Mouse (Mus musculus): ENCODE measurements around the gene Lsm8. TPM values are rescaled to one million over a fixed set of nuclear protein-coding genes. Genes with fewer than 3 reads are reported as not detected.

Lsm8 gene
- polyA plus RNA-seq, 2 experiments: 103 to 152 TPM

- Histone ChIP-seq H3K27ac (replicated peaks; ENCODE audit: low read depth, low read length) (no peak overlapping the region), H3K9me3 (ENCODE audit: control insufficient read depth, low read length) (no peaks in the 10 kb centered on the region), H3K9ac (ENCODE audit: low read depth, low read length, severe bottlenecking) (no peak overlapping the region), H3K36me3 (ENCODE audit: control insufficient read depth, insufficient read depth, low read length) (peaks cover 63% of the 10 kb centered on the region), H3K4me1 (ENCODE audit: control insufficient read depth, insufficient read depth, low read length) (no peaks in the 10 kb centered on the region), H3K27me3 (ENCODE audit: control insufficient read depth, insufficient read depth, low read length) (no peaks in the 10 kb centered on the region), H3K4me3 (replicated peaks; ENCODE audit: low read length) (no peak overlapping the region), H3K4me2 (replicated peaks; ENCODE audit: low read depth, low read length, severe bottlenecking) (no peak overlapping the region)
- no peak for TF ChIP-seq POLR2A (IDR thresholded peaks at IDR 0.05; ENCODE audit: borderline replicate concordance, extremely low read depth, insufficient read depth, insufficient read length)
- no peak for DNase-seq (ENCODE audit: low spot score)
- no peak for ATAC-seq (ENCODE audit: low FRiP score, low read depth)
These were observed 6.9 kb downstream of the Lsm8 start for GRCm38 (mm10) chr6:18855323-18855722.

GRCm38 (mm10) chr6:18856487-18857078, 8.2 kb downstream of the Lsm8 start:
- no peak; the same call in 1 of the 2 replicates for ATAC-seq (ENCODE audit: low FRiP score, low read depth)
- WGBS: over 99% methylated on average over 3 of the region's 3 CpGs
- TF ChIP-seq POLR2A (IDR thresholded peaks at IDR 0.05; ENCODE audit: borderline replicate concordance, extremely low read depth, insufficient read depth, insufficient read length): no peak

GRCm38 (mm10) chr6:18866018-18866417, 17.6 kb downstream of the Lsm8 start, which contains the start of gene Ankrd7:
Ankrd7 (plus strand) TSS chr6:18866318.
- no peak for TF ChIP-seq POLR2A (IDR thresholded peaks at IDR 0.05; ENCODE audit: borderline replicate concordance, extremely low read depth, insufficient read depth, insufficient read length)
- no peak within 1 kb of the TSS for H3K4me3 ChIP-seq (replicated peaks; ENCODE audit: low read length)
- no peak within 1 kb of the TSS for H3K4me2 ChIP-seq (replicated peaks; ENCODE audit: low read depth, low read length, severe bottlenecking)
- no peak within 1 kb of the TSS for H3K27ac ChIP-seq (replicated peaks; ENCODE audit: low read depth, low read length)
- DNase-seq (ENCODE audit: low spot score) (no peak), ATAC-seq (ENCODE audit: low FRiP score, low read depth) (no peak)
- H3K27me3 ChIP-seq (ENCODE audit: control insufficient read depth, insufficient read depth, low read length): no peaks in the 10 kb centered on the region
- H3K9ac ChIP-seq (ENCODE audit: low read depth, low read length, severe bottlenecking): no peak within 1 kb of the TSS
- H3K36me3 ChIP-seq (ENCODE audit: control insufficient read depth, insufficient read depth, low read length): no peaks in the 10 kb centered on the region
- H3K9me3 ChIP-seq (ENCODE audit: control insufficient read depth, low read length): no peaks in the 10 kb centered on the region
- WGBS: 92% methylated on average over 8 of the region's 8 CpGs
- H3K4me1 ChIP-seq (ENCODE audit: control insufficient read depth, insufficient read depth, low read length): no peaks in the 10 kb centered on the region

More at GRCm38 (mm10) chr6:18856487-18857078, 8.2 kb downstream of the Lsm8 start:
- no peaks in the 10 kb centered on the region; the same call in 1 of the 2 replicates for H3K9me3 ChIP-seq (ENCODE audit: control insufficient read depth, low read length)
- no peaks in the 10 kb centered on the region for H3K4me1 ChIP-seq (ENCODE audit: control insufficient read depth, insufficient read depth, low read length)
- H3K36me3 ChIP-seq (ENCODE audit: control insufficient read depth, insufficient read depth, low read length): peaks cover 56% of the 10 kb centered on the region
- no peak for DNase-seq (ENCODE audit: low spot score)
- no peak overlapping the region for H3K27ac ChIP-seq (replicated peaks; ENCODE audit: low read depth, low read length)
- no peak overlapping the region for H3K4me3 ChIP-seq (replicated peaks; ENCODE audit: low read length)
- H3K27me3 ChIP-seq (ENCODE audit: control insufficient read depth, insufficient read depth, low read length): no peaks in the 10 kb centered on the region
- H3K9ac ChIP-seq (ENCODE audit: low read depth, low read length, severe bottlenecking): no peak overlapping the region
- no peak overlapping the region for H3K4me2 ChIP-seq (replicated peaks; ENCODE audit: low read depth, low read length, severe bottlenecking)

- no peaks in the 10 kb centered on the region for H3K9me3 ChIP-seq (ENCODE audit: control insufficient read depth, low read length)
- H3K27me3 ChIP-seq (ENCODE audit: control insufficient read depth, insufficient read depth, low read length): no peaks in the 10 kb centered on the region
- no peak for ATAC-seq (ENCODE audit: low FRiP score, low read depth)
- no peak overlapping the region for H3K27ac ChIP-seq (replicated peaks; ENCODE audit: low read depth, low read length)
- DNase-seq (ENCODE audit: low spot score): no peak
- H3K9ac ChIP-seq (ENCODE audit: low read depth, low read length, severe bottlenecking): no peak overlapping the region
- WGBS: 62% methylated on average over 2 of the region's 2 CpGs
- H3K4me3 ChIP-seq (replicated peaks; ENCODE audit: low read length): no peak overlapping the region
- H3K4me1 ChIP-seq (ENCODE audit: control insufficient read depth, insufficient read depth, low read length): no peaks in the 10 kb centered on the region
- no peaks in the 10 kb centered on the region for H3K36me3 ChIP-seq (ENCODE audit: control insufficient read depth, insufficient read depth, low read length)
- no peak overlapping the region for H3K4me2 ChIP-seq (replicated peaks; ENCODE audit: low read depth, low read length, severe bottlenecking)
- TF ChIP-seq POLR2A (IDR thresholded peaks at IDR 0.05; ENCODE audit: borderline replicate concordance, extremely low read depth, insufficient read depth, insufficient read length): no peak
These were observed 40.7 kb downstream of the Lsm8 start for GRCm38 (mm10) chr6:18889030-18889429.

- H3K36me3 ChIP-seq (ENCODE audit: control insufficient read depth, insufficient read depth, low read length): no peaks in the 10 kb centered on the region
- no peaks in the 10 kb centered on the region for H3K9me3 ChIP-seq (ENCODE audit: control insufficient read depth, low read length)
- no peak for ATAC-seq (ENCODE audit: low FRiP score, low read depth)
- no peak overlapping the region for H3K4me3 ChIP-seq (replicated peaks; ENCODE audit: low read length)
- H3K4me1 ChIP-seq (ENCODE audit: control insufficient read depth, insufficient read depth, low read length): no peaks in the 10 kb centered on the region
- DNase-seq (ENCODE audit: low spot score): no peak
- H3K9ac ChIP-seq (ENCODE audit: low read depth, low read length, severe bottlenecking): no peak overlapping the region
- H3K27ac ChIP-seq (replicated peaks; ENCODE audit: low read depth, low read length): no peak overlapping the region
- TF ChIP-seq POLR2A (IDR thresholded peaks at IDR 0.05; ENCODE audit: borderline replicate concordance, extremely low read depth, insufficient read depth, insufficient read length): no peak
- H3K27me3 ChIP-seq (ENCODE audit: control insufficient read depth, insufficient read depth, low read length): no peaks in the 10 kb centered on the region
- no peak overlapping the region for H3K4me2 ChIP-seq (replicated peaks; ENCODE audit: low read depth, low read length, severe bottlenecking)
These were observed 45.8 kb downstream of the Lsm8 start for GRCm38 (mm10) chr6:18894142-18894541.

Other genes starting within 250 kb of the Lsm8 start
- gene Ankrd7, start 17.7 kb downstream of the Lsm8 start, polyA plus RNA-seq (2012; rRNA removed): 0.12 and 0.30 TPM in 2 replicates
- gene Ankrd7, start 17.7 kb downstream of the Lsm8 start, polyA plus RNA-seq (2014; fragmentation: Nextera tagmentation; extraction: Ambion mirVana): not detected in 2 replicates

All from limb, embryonic 14.5 days (tissue).